Mouse (Mus musculus) lung, embryonic 16.5 days (tissue): Measurements from ENCODE around the gene Jag2. TPM values are rescaled to one million over a fixed set of nuclear protein-coding genes. Genes with fewer than 3 reads are reported as not detected.

Experiments used
- ATAC-seq: fragments of 200-750 bp; cut with Nextera tagmentation; 2 replicates; pipeline ENCODE4 v1.8.0; 2017; ENCODE audit warnings: low read depth, mild to moderate bottlenecking, moderate library complexity
- H3K27ac ChIP-seq: fragments of 300-500 bp; sonication (generic); 2 replicates; pipeline ENCODE4 v1.5.1; 2014; ENCODE audit warnings: mild to moderate bottlenecking, control low read depth, low read length
- H3K27me3 ChIP-seq: fragments of 300-500 bp; sonication (generic); 2 replicates; pipeline ENCODE4 v1.6.1; 2014; ENCODE audit warnings: low read depth, low read length, mixed read lengths; ENCODE audit not compliant: control insufficient read depth, insufficient read depth
- H3K36me3 ChIP-seq: fragments of 300-500 bp; sonication (generic); 2 replicates; pipeline ENCODE4 v1.6.1; 2014; ENCODE audit warnings: low read length; ENCODE audit not compliant: control insufficient read depth, insufficient read depth
- H3K4me1 ChIP-seq: fragments of 300-500 bp; sonication (generic); replicated peaks from 2 replicates; pipeline ENCODE4 v1.6.1; 2014; ENCODE audit warnings: low read length, mixed read lengths; ENCODE audit not compliant: control insufficient read depth, insufficient read depth
- H3K4me2 ChIP-seq: fragments of 300-500 bp; sonication (generic); 2 replicates; pipeline ENCODE4 v1.6.1; 2014; ENCODE audit warnings: low read depth, low read length, control low read depth
- H3K4me3 ChIP-seq: fragments of 300-500 bp; sonication (generic); 2 replicates; pipeline ENCODE4 v1.5.1; 2014; ENCODE audit warnings: mild to moderate bottlenecking, low read length, control low read depth
- H3K9ac ChIP-seq: fragments of 300-500 bp; sonication (generic); 2 replicates; pipeline ENCODE4 v1.6.1; 2014; ENCODE audit warnings: low read length, control low read depth
- H3K9me3 ChIP-seq: fragments of 300-500 bp; sonication (generic); 2 replicates; pipeline ENCODE4 v1.6.1; 2016; ENCODE audit warnings: low read length; ENCODE audit not compliant: control insufficient read depth
- WGBS: fragments of 180-500 bp; shearing (Covaris S2); extraction: QIAGEN DNeasy Blood & Tissue Kit; methylation state at CpG from one replicate; pipeline ENCODE4 v1.1.7; 2014; 5-methylcytosine and 5-hydroxymethylcytosine counted together
- polyA plus RNA-seq: library from polyadenylated mRNA; unstranded; fragments of >200 nt; fragmentation: Nextera tagmentation; extraction: Ambion mirVana; gene quantifications from 2 replicates; pipeline ENCODE4 v1.2.1, GENCODE M21; 2015

Gene Jag2
- polyA plus RNA-seq, 1 experiment from 2014 or later = 5.6 TPM

- H3K27me3 ChIP-seq = no peaks in the 10 kb centered on the region
- no peak overlapping the region for H3K4me3 ChIP-seq
- no peak overlapping the region for H3K4me2 ChIP-seq
- no peaks in the 10 kb centered on the region for H3K9me3 ChIP-seq
- H3K27ac ChIP-seq = no peak overlapping the region
- ATAC-seq = no peak
- 71% methylated on average over 2 of the region's 2 CpGs for WGBS
- peaks cover 18% of the 10 kb centered on the region for H3K4me1 ChIP-seq
- H3K36me3 ChIP-seq = no peaks in the 10 kb centered on the region
- H3K9ac ChIP-seq = no peak overlapping the region
These were observed 14.1 kb upstream of the Jag2 start for GRCm38 (mm10) chr12:112943669-112944068.

DNA sequence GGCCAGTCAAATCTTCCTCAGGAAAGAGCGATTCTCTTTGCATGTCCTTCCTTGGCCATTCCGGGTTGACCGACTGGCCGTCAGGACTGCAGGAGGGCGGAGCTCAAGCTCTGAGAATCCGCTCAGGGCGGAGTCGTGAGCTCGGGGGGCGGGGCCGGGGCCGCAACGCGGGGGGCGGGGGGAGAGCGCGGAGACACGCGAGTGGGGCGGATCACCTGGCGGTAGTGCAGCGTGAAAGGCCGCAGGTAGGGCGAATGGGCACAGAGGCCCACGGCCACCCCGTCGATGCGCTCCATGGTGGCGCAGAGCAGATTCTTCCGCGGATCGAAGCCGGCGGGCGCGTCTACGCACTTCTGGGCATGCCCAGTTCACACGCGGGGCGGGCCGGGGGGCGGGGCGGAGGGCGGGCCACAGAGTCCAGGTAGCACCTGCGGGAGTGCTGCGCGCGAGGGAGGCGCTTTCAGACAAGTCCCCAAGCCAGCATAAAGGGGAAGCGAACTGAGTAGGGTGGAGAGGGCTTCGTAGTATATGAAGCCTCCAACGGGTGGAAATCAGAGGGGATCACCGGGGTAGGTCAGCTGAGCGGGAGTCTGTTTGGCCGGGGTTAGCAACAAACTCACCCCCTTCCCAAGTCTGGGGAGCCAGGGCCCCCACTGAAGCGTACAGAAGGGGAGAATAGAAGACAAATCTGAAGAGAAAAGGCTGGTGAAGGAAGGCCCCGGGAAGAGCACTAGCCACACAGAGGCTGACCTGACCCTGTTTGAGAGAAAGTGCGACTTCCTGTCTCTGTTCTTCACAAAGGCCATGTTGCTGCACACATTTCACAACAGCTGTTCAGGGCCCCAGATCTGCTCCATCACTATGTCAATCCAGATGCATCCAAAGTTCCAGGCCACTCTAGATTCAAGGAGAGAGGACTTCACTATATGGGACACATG, 12.5 kb upstream of the Jag2 start, which contains the start of gene Nudt14:
Nudt14 (minus strand) TSS at position 349 of the 938 bp plus-strand sequence.
- peaks cover 24% of the 10 kb centered on the region for H3K4me1 ChIP-seq
- H3K27ac ChIP-seq = peak within 1 kb of the TSS; percentile 86
- no peaks in the 10 kb centered on the region for H3K36me3 ChIP-seq
- H3K4me3 ChIP-seq = peak within 1 kb of the TSS; percentile 74
- H3K9me3 ChIP-seq = no peaks in the 10 kb centered on the region
- peak; percentile 89 for ATAC-seq
- 1% methylated on average over 57 of the region's 58 CpGs for WGBS
- H3K27me3 ChIP-seq = no peaks in the 10 kb centered on the region
- peak within 1 kb of the TSS; percentile 86 for H3K9ac ChIP-seq
- peak within 1 kb of the TSS; percentile 85 for H3K4me2 ChIP-seq

DNA sequence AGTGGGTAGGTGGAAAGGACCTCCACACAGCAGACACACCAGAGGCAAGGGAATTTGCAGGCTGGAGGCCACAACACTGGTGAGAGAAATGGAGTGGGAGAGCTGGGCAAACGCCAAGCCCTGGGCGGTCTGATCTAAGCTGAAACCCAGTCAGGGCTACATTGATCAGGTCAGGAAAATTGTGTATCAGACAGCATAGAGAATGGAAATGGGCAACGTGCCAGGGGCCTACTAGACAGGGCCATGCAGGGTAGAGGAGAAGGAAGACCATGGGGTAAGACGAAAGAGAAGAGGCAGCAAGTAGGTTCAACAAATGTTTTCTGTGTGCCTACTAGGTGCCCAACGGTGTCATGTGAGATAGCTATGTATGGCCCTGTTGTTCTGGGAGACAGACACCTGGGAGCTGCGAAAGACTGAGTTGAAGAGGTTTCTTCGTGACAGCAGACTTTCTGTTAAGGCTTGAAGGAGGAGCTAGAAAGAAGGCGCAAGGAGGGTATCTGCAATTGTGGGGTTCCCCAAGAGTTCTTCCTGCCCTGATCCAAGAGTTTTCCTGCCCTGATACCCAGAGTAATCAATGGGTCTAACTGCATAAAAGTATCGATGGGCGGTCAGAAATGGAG, 11.7 kb upstream of the Jag2 start:
- Histone ChIP-seq H3K36me3 (no peaks in the 10 kb centered on the region), H3K4me3 (peak overlapping the region; percentile 74), H3K9me3 (no peaks in the 10 kb centered on the region), H3K9ac (peak overlapping the region; percentile 86), H3K4me1 (peaks cover 24% of the 10 kb centered on the region), H3K4me2 (peak overlapping the region; percentile 85), H3K27ac (peak overlapping the region; percentile 86), H3K27me3 (no peaks in the 10 kb centered on the region)
- WGBS = 30% methylated on average over 10 of the region's 10 CpGs
- ATAC-seq = peak; percentile 20

DNA sequence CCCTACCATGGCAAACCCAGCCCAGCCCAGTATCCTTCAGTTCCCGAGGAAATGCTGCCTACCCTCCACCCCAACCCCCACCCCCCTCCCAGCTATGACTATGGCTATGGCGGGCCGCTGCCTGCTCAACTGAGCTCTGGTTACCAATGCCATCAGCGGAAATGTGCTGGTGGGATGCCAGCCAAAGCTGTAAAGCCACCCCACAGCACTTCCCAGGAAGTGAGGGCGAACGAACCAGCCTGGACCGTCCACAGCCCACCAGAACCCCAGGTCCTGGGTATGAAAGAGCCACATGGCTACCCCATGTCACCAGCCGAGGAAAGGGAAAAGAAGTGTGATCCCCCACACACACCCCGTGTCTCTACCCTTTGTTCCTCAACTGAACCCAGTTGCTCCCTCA, 11.1 kb upstream of the Jag2 start:
- Histone ChIP-seq H3K27ac (peak overlapping the region; percentile 86), H3K4me2 (peak overlapping the region; percentile 85; the same call in 1 of the 2 replicates), H3K4me3 (no peak overlapping the region), H3K9me3 (no peaks in the 10 kb centered on the region), H3K36me3 (no peaks in the 10 kb centered on the region), H3K27me3 (no peaks in the 10 kb centered on the region), H3K9ac (0 out of 2 replicates have a peak overlapping the region, but pooled peaks have one; percentile 23), H3K4me1 (peaks cover 24% of the 10 kb centered on the region)
- no peak for ATAC-seq
- 71% methylated on average over 9 of the region's 9 CpGs for WGBS

- no peaks in the 10 kb centered on the region for H3K27me3 ChIP-seq
- 56% methylated on average over 4 of the region's 4 CpGs for WGBS
- H3K4me2 ChIP-seq = no peak overlapping the region
- H3K4me1 ChIP-seq = peaks cover 24% of the 10 kb centered on the region
- ATAC-seq = no peak
- H3K9ac ChIP-seq = no peak overlapping the region
- H3K27ac ChIP-seq = no peak overlapping the region; the same call in 1 of the 2 replicates
- no peaks in the 10 kb centered on the region for H3K36me3 ChIP-seq
- H3K9me3 ChIP-seq = no peaks in the 10 kb centered on the region
- H3K4me3 ChIP-seq = no peak overlapping the region
These were observed 10.7 kb upstream of the Jag2 start for GRCm38 (mm10) chr12:112940238-112940637.

DNA sequence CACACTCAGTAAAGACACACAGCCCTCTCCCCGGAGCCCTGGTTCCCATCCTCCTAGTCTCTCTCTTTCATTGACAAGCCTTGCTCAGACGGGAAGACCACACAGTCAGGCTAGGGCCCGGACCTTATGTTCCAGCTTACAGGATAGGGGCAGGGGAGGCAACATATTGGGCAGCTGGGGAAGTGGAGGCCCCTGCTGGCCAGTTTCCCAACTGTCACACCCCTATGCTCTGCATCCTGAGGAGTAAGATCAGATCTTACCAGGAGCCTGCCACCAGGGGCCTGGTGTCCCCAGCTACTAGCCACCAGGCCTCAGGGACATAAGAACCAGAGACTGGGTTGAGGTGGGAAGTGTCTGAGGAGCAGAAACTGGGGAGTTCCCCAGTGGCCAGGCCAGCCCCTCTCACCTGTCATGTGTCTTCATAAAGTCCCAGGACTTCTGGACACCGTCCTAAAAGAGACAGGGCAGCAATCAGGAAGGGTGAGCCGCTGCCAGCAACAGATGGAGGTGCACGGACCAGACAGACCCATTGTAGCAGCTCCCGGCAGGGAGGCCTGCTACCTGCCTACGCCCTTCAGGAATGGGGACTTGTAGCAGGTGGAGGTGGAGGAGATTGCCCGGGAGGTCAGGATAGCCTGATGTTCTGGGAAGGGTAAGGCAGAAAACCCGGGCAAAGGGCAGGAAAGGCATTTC, 9.4 kb upstream of the Jag2 start:
- Histone ChIP-seq H3K9me3 (no peaks in the 10 kb centered on the region), H3K4me1 (peaks cover 24% of the 10 kb centered on the region), H3K4me3 (no peak overlapping the region), H3K27me3 (no peaks in the 10 kb centered on the region), H3K27ac (no peak overlapping the region), H3K9ac (no peak overlapping the region), H3K36me3 (no peaks in the 10 kb centered on the region), H3K4me2 (no peak overlapping the region)
- no peak for ATAC-seq
- 57% methylated on average over 10 of the region's 10 CpGs for WGBS

GRCm38 (mm10) chr12:112938366-112938765, 8.8 kb upstream of the Jag2 start:
- WGBS = 72% methylated on average over 10 of the region's 10 CpGs

DNA sequence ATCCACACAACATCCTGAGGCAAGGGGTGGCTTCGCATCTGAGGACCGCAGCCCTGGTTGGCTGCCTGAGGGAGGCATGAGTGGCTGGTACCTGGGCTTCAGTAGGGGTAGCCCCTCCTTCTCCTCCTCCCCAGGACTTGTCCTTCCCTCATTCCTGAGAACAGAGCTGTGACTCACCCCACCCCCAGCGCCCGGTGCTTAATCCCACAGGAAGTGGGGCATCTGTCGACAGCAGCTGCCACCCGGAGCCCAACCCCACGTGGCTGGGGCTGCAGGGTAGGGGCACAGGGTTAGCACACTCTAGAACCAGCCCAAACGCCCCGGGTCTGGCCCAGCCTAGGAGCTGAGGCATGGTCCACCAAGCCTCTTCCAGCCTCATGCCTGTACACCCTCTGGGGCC, 8.3 kb upstream of the Jag2 start:
- Histone ChIP-seq H3K27ac (no peak overlapping the region), H3K4me3 (no peak overlapping the region), H3K9me3 (no peaks in the 10 kb centered on the region), H3K27me3 (no peaks in the 10 kb centered on the region), H3K36me3 (no peaks in the 10 kb centered on the region), H3K4me1 (peaks cover 24% of the 10 kb centered on the region), H3K4me2 (no peak overlapping the region), H3K9ac (0 out of 2 replicates have a peak overlapping the region, but pooled peaks have one; percentile 19)
- WGBS = 33% methylated on average over 9 of the region's 9 CpGs
- no peak for ATAC-seq

More at GRCm38 (mm10) chr12:112938366-112938765, 8.8 kb upstream of the Jag2 start:
- Histone ChIP-seq H3K4me2 (no peak overlapping the region), H3K4me1 (peaks cover 24% of the 10 kb centered on the region), H3K9me3 (no peaks in the 10 kb centered on the region), H3K27ac (no peak overlapping the region), H3K27me3 (no peaks in the 10 kb centered on the region), H3K9ac (no peak overlapping the region), H3K4me3 (no peak overlapping the region), H3K36me3 (no peaks in the 10 kb centered on the region)
- no peak for ATAC-seq

- H3K4me2 ChIP-seq = no peak overlapping the region
- 26% methylated on average over 7 of the region's 7 CpGs for whole genome bisulfite sequencing
- no peaks in the 10 kb centered on the region for H3K36me3 ChIP-seq
- ATAC-seq = no peak
- H3K4me3 ChIP-seq = no peak overlapping the region
- no peak overlapping the region for H3K27ac ChIP-seq
- H3K9ac ChIP-seq = no peak overlapping the region
- peaks cover 15% of the 10 kb centered on the region for H3K4me1 ChIP-seq
- peaks cover 39% of the 10 kb centered on the region for H3K27me3 ChIP-seq
- no peaks in the 10 kb centered on the region for H3K9me3 ChIP-seq
These were observed 3.1 kb upstream of the Jag2 start for GRCm38 (mm10) chr12:112932647-112933046.
